Mouse (Mus musculus): ENCODE results near the gene Wdr35.
"Not testable (repeated sequence)": the region's sequence is repeated elsewhere in the genome, so short reads cannot be mapped to it uniquely, and the experiment has no call there.

The Wdr35 gene

GRCm38 (mm10) chr12:9007146-9007545, 33.5 kb downstream of the Wdr35 start:
- no peak for DNase-seq (ENCODE audit: low read depth, low spot score)

GRCm38 (mm10) chr12:9007811-9008210, 34.1 kb downstream of the Wdr35 start:
- no peak for DNase-seq (ENCODE audit: low read depth, low spot score)

GRCm38 (mm10) chr12:9010311-9010710, 36.6 kb downstream of the Wdr35 start:
- no peak for DNase-seq (ENCODE audit: low read depth, low spot score)

GRCm38 (mm10) chr12:9016376-9016775, 42.7 kb downstream of the Wdr35 start:
- no peak for DNase-seq (ENCODE audit: low read depth, low spot score)

GRCm38 (mm10) chr12:9020431-9020830, 46.7 kb downstream of the Wdr35 start:
- DNase-seq (ENCODE audit: low read depth, low spot score), result no peak

- DNase-seq (ENCODE audit: low read depth, low spot score), result no peak
Measured at GRCm38 (mm10) chr12:9020986-9021385, 47.3 kb downstream of the Wdr35 start.

GRCm38 (mm10) chr12:9023031-9023430, 49.3 kb downstream of the Wdr35 start:
- DNase-seq (ENCODE audit: low read depth, low spot score), result no peak

- DNase-seq (ENCODE audit: low read depth, low spot score), result no peak
Measured at GRCm38 (mm10) chr12:9024071-9024470, 50.4 kb downstream of the Wdr35 start.

GRCm38 (mm10) chr12:9024736-9025135, 51.0 kb downstream of the Wdr35 start:
- DNase-seq (ENCODE audit: low read depth, low spot score), result no peak

- DNase-seq (ENCODE audit: low read depth, low spot score), result no peak
Measured at GRCm38 (mm10) chr12:9026843-9027242, 53.2 kb downstream of the Wdr35 start.

- not testable (repeated sequence) for DNase-seq (ENCODE audit: low read depth, low spot score)
Measured at GRCm38 (mm10) chr12:9028816-9029215, 55.1 kb downstream of the Wdr35 start.

- no peak for DNase-seq (ENCODE audit: low read depth, low spot score)
Measured at GRCm38 (mm10) chr12:9029506-9029887, 55.8 kb downstream of the Wdr35 start.

GRCm38 (mm10) chr12:9029888-9030723, 56.4 kb downstream of the Wdr35 start, which contains the start of gene Ttc32:
Ttc32 (plus strand) TSS chr12:9029997.
- DNase-seq (ENCODE audit: low read depth, low spot score), result peak; percentile 51

- DNase-seq (ENCODE audit: low read depth, low spot score), result no peak
Measured at GRCm38 (mm10) chr12:9031166-9031565, 57.5 kb downstream of the Wdr35 start.

- DNase-seq (ENCODE audit: low read depth, low spot score), result no peak
Measured at GRCm38 (mm10) chr12:9033140-9033539, 59.4 kb downstream of the Wdr35 start.

GRCm38 (mm10) chr12:9036409-9036808, 62.7 kb downstream of the Wdr35 start:
- no peak for DNase-seq (ENCODE audit: low read depth, low spot score)

- no peak for DNase-seq (ENCODE audit: low read depth, low spot score)
Measured at GRCm38 (mm10) chr12:9040177-9040576, 66.5 kb downstream of the Wdr35 start.

- DNase-seq (ENCODE audit: low read depth, low spot score), result no peak
Measured at GRCm38 (mm10) chr12:9040686-9041085, 67.0 kb downstream of the Wdr35 start.

GRCm38 (mm10) chr12:9042316-9042715, 68.6 kb downstream of the Wdr35 start:
- DNase-seq (ENCODE audit: low read depth, low spot score), result no peak

- no peak for DNase-seq (ENCODE audit: low read depth, low spot score)
Measured at GRCm38 (mm10) chr12:9042759-9043158, 69.1 kb downstream of the Wdr35 start.

GRCm38 (mm10) chr12:9044666-9045065, 71.0 kb downstream of the Wdr35 start:
- no peak for DNase-seq (ENCODE audit: low read depth, low spot score)

GRCm38 (mm10) chr12:9046674-9047073, 73.0 kb downstream of the Wdr35 start:
- DNase-seq (ENCODE audit: low read depth, low spot score), result no peak

GRCm38 (mm10) chr12:9048090-9048489, 74.4 kb downstream of the Wdr35 start:
- DNase-seq (ENCODE audit: low read depth, low spot score), result no peak

- no peak for DNase-seq (ENCODE audit: low read depth, low spot score)
Measured at GRCm38 (mm10) chr12:9050824-9051223, 77.1 kb downstream of the Wdr35 start.

Measured in c-Kit-negative CD71-positive TER-119-positive erythroid progenitor cells, embryonic 14.5 days (primary cell).